Mouse (Mus musculus) hindbrain, embryonic 10.5 days (tissue): ENCODE results near the gene Kitl. TPM values are rescaled to one million over a fixed set of nuclear protein-coding genes. Genes with fewer than 3 reads are reported as not detected.

ENCODE experiments used
- DNase-seq: peaks from one replicate; pipeline ENCODE4 v3.0.0-alpha.2; 2017; ENCODE audit warnings: low spot score
- H3K27ac ChIP-seq: fragments of 300-500 bp; sonication (generic); 2 replicates; pipeline ENCODE4 v1.5.1; 2016; ENCODE audit warnings: mild to moderate bottlenecking, moderate library complexity
- H3K27me3 ChIP-seq: fragments of 300-500 bp; sonication (generic); 2 replicates; pipeline ENCODE4 v1.6.1; 2016; ENCODE audit warnings: mild to moderate bottlenecking; ENCODE audit not compliant: poor library complexity, insufficient read depth, severe bottlenecking
- H3K36me3 ChIP-seq: fragments of 300-500 bp; sonication (generic); 2 replicates; pipeline ENCODE4 v1.6.1; 2016; ENCODE audit warnings: mild to moderate bottlenecking, moderate library complexity
- H3K4me1 ChIP-seq: fragments of 300-500 bp; sonication (generic); replicated peaks from 2 replicates; pipeline ENCODE4 v1.6.1; 2016; ENCODE audit warnings: mild to moderate bottlenecking
- H3K4me3 ChIP-seq: fragments of 300-500 bp; sonication (generic); 2 replicates; pipeline ENCODE4 v1.5.1; 2016; ENCODE audit warnings: mild to moderate bottlenecking, moderate library complexity
- H3K9me3 ChIP-seq: fragments of 300-500 bp; sonication (generic); 2 replicates; pipeline ENCODE4 v1.6.1; 2016; ENCODE audit warnings: mild to moderate bottlenecking, moderate library complexity
- WGBS: fragments of 180-500 bp; shearing (Covaris S2); methylation state at CpG from one replicate; pipeline ENCODE4 v1.1.7; 2016; 5-methylcytosine and 5-hydroxymethylcytosine counted together
- polyA plus RNA-seq: library from polyadenylated mRNA; unstranded; fragments of >200 nt; fragmentation: Nextera tagmentation; extraction: Ambion mirVana; gene quantifications from 2 replicates; pipeline ENCODE4 v1.2.1, GENCODE M21; 2016

Gene Kitl
- polyA plus RNA-seq = 12.1 and 15.1 TPM in 2 replicates

GRCm38 (mm10) chr10:100015370-100016325, at the start of gene Kitl:
TSS of gene Kitl (plus strand) at chr10:100015630.
- Histone ChIP-seq H3K4me1 (peaks cover 39% of the 10 kb centered on the region), H3K36me3 (no peaks in the 10 kb centered on the region), H3K4me3 (peak within 1 kb of the TSS; percentile 67), H3K9me3 (no peaks in the 10 kb centered on the region), H3K27me3 (peaks cover 60% of the 10 kb centered on the region), H3K27ac (peak within 1 kb of the TSS; percentile 76)
- peak; percentile 87 for DNase-seq
- WGBS = under 1% methylated on average over 70 of the region's 70 CpGs

GRCm38 (mm10) chr10:99972866-99973265, 42.6 kb upstream of the Kitl start:
- Histone ChIP-seq H3K4me1 (no peaks in the 10 kb centered on the region), H3K4me3 (no peak overlapping the region), H3K36me3 (no peaks in the 10 kb centered on the region), H3K9me3 (no peaks in the 10 kb centered on the region), H3K27me3 (no peaks in the 10 kb centered on the region), H3K27ac (no peak overlapping the region)
- no peak for DNase-seq
- 76% methylated on average over 8 of the region's 8 CpGs for WGBS

- WGBS = 82% methylated on average over 3 of the region's 3 CpGs
- no peak overlapping the region for H3K4me3 ChIP-seq
Measured at GRCm38 (mm10) chr10:99980096-99980495, 35.3 kb upstream of the Kitl start.

DNA sequence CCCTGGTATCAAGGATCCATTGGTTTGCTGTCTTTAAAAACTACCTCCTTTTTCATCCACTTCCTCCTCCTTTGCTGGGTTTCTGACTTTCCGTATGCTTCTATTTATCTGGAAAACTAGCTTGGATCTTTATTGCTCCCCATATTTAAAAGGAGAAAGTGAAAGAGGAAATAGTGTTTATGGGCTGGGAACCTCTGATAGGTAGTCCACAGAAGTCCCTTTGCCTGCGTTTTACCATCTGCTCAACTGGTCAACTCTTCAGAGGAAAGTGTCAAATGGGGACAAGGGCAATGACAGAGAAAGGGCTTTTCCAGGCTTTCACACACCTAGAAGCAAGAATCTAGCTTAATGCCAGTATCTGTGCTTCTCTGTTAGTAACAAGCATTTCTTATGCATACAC, 34.5 kb upstream of the Kitl start:
- no peak overlapping the region for H3K4me3 ChIP-seq
- no peaks in the 10 kb centered on the region for H3K27me3 ChIP-seq
- no peaks in the 10 kb centered on the region for H3K4me1 ChIP-seq
- WGBS = 94% methylated on average over 2 of the region's 2 CpGs
- no peak overlapping the region for H3K27ac ChIP-seq
- no peaks in the 10 kb centered on the region for H3K9me3 ChIP-seq
- no peaks in the 10 kb centered on the region for H3K36me3 ChIP-seq
- no peak for DNase-seq

More at GRCm38 (mm10) chr10:99980096-99980495, 35.3 kb upstream of the Kitl start:
- no peak for DNase-seq
- no peak overlapping the region for H3K27ac ChIP-seq
- no peaks in the 10 kb centered on the region for H3K9me3 ChIP-seq
- H3K4me1 ChIP-seq = no peaks in the 10 kb centered on the region
- no peaks in the 10 kb centered on the region for H3K27me3 ChIP-seq
- no peaks in the 10 kb centered on the region for H3K36me3 ChIP-seq

GRCm38 (mm10) chr10:99981887-99982286, 33.5 kb upstream of the Kitl start:
- no peak for DNase-seq
- WGBS = 89% methylated on average over 5 of the region's 5 CpGs
- Histone ChIP-seq H3K4me3 (no peak overlapping the region), H3K27ac (no peak overlapping the region), H3K27me3 (no peaks in the 10 kb centered on the region), H3K36me3 (no peaks in the 10 kb centered on the region), H3K4me1 (no peaks in the 10 kb centered on the region), H3K9me3 (no peaks in the 10 kb centered on the region)

DNA sequence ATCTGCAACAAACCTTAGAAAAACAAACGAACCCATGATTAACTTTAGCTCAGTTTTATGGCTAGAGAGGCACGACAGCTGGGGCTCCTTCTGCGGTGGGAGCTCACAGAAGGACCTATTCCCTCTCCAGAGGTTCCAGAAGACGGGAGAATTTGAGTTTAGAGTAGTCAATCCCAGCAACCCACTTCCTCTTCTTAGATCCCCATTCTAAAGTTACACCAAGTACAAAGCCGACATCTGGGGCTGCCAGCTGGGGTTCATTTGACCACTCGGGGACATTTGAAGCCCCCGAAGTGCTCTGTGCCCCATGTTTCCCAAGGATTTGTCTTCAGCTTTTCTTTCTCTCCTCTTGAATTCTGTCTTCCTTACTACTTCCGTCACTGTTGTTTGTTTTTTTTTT, 28.7 kb upstream of the Kitl start:
- 66% methylated on average over 8 of the region's 8 CpGs for WGBS
- H3K9me3 ChIP-seq = no peaks in the 10 kb centered on the region
- no peaks in the 10 kb centered on the region for H3K36me3 ChIP-seq
- H3K4me1 ChIP-seq = no peaks in the 10 kb centered on the region
- DNase-seq = no peak
- H3K27ac ChIP-seq = no peak overlapping the region
- H3K4me3 ChIP-seq = no peak overlapping the region
- H3K27me3 ChIP-seq = no peaks in the 10 kb centered on the region

DNA sequence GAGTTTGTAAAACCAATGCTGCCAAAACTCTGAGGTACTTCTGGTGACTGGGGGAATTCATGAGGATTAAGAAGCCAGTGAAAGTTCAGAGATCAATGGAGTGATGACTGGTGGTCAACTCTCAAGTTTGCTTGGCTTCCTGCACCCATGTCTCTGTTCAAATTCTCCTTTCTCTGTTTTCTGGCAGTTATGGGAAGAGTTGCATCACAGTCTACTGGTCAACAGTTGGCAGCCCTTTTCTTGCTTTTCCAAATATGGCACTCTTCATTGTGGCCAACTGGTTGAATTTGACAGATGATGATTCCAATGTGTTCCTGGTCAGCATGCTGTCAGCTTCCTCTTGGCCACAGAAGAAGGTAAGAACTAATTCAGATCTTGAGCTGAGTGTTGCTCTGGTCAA, 25.7 kb upstream of the Kitl start:
- Histone ChIP-seq H3K27me3 (no peaks in the 10 kb centered on the region), H3K36me3 (no peaks in the 10 kb centered on the region), H3K27ac (no peak overlapping the region), H3K9me3 (no peaks in the 10 kb centered on the region), H3K4me1 (no peaks in the 10 kb centered on the region), H3K4me3 (no peak overlapping the region)
- DNase-seq = no peak

- Histone ChIP-seq H3K9me3 (no peaks in the 10 kb centered on the region), H3K27me3 (no peaks in the 10 kb centered on the region), H3K36me3 (no peaks in the 10 kb centered on the region), H3K4me1 (no peaks in the 10 kb centered on the region), H3K4me3 (no peak overlapping the region), H3K27ac (no peak overlapping the region)
- DNase-seq = no peak
- 86% methylated on average over 9 of the region's 9 CpGs for WGBS
Measured at GRCm38 (mm10) chr10:99992121-99992520, 23.3 kb upstream of the Kitl start.

GRCm38 (mm10) chr10:100001452-100001851, 14.0 kb upstream of the Kitl start:
- no peak overlapping the region for H3K4me3 ChIP-seq
- H3K27me3 ChIP-seq = no peaks in the 10 kb centered on the region
- no peaks in the 10 kb centered on the region for H3K4me1 ChIP-seq
- no peaks in the 10 kb centered on the region for H3K9me3 ChIP-seq
- H3K36me3 ChIP-seq = no peaks in the 10 kb centered on the region
- WGBS = 85% methylated on average over 4 of the region's 4 CpGs
- no peak overlapping the region for H3K27ac ChIP-seq
- DNase-seq = no peak

DNA sequence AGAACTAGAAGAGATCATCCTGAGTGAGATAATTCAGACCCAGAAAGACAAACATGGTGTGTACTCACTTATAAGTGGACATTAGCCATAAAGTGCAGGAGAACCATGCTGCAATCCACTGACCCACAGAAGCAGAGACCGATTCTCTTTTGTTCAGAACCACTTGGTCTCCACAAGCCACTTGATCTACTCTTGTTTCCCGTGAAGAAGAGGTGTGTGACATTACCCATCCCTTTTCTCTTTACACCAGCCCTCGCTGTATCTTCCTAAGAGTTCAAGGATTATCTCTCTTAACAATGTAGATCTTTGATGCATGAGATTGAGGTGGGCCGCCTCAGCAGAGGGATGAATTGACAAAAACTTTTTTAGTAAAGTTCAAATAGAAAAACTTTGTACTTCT, 11.6 kb upstream of the Kitl start:
- Histone ChIP-seq H3K27me3 (no peaks in the 10 kb centered on the region), H3K36me3 (no peaks in the 10 kb centered on the region), H3K4me1 (no peaks in the 10 kb centered on the region), H3K4me3 (no peak overlapping the region), H3K27ac (no peak overlapping the region), H3K9me3 (no peaks in the 10 kb centered on the region)
- 87% methylated on average over 4 of the region's 4 CpGs for WGBS
- DNase-seq = no peak

DNA sequence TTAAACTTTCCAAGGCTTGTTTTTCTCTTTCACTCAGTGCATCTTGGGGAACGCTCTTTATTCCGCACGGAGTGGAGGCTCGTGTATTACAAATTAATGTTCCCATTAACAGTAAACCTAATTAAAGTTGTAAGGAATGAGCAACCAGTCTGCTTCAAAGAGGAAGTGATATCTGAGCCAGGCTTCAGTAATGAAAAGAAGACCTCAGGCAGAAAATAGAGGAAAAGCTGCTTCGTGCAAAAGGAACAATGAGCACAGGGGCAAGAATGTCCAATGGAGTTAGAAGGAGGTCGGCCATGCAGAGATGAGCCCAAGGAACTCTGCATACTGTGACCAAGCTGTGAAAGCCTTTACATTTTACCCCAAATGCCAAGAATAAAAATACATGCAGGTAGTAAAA, 5.7 kb upstream of the Kitl start:
- H3K4me1 ChIP-seq = 0 out of 2 replicates have a peak, but pooled peaks cover 3% of the 10 kb centered on the region
- H3K4me3 ChIP-seq = no peak overlapping the region
- 68% methylated on average over 6 of the region's 6 CpGs for WGBS
- DNase-seq = no peak
- H3K36me3 ChIP-seq = no peaks in the 10 kb centered on the region
- peaks cover 16% of the 10 kb centered on the region for H3K27me3 ChIP-seq
- H3K27ac ChIP-seq = no peak overlapping the region
- H3K9me3 ChIP-seq = no peaks in the 10 kb centered on the region

GRCm38 (mm10) chr10:100010291-100010690, 5.1 kb upstream of the Kitl start:
- H3K4me3 ChIP-seq = no peak overlapping the region
- peaks cover 3% of the 10 kb centered on the region; the same call in 1 of the 2 replicates for H3K4me1 ChIP-seq
- H3K27me3 ChIP-seq = peaks cover 20% of the 10 kb centered on the region
- 83% methylated on average over 9 of the region's 9 CpGs for WGBS
- H3K27ac ChIP-seq = no peak overlapping the region
- DNase-seq = no peak
- H3K36me3 ChIP-seq = no peaks in the 10 kb centered on the region
- no peaks in the 10 kb centered on the region for H3K9me3 ChIP-seq

GRCm38 (mm10) chr10:100014096-100014495, 1.3 kb upstream of the Kitl start:
- Histone ChIP-seq H3K36me3 (no peaks in the 10 kb centered on the region), H3K4me3 (no peak overlapping the region), H3K27me3 (peaks cover 47% of the 10 kb centered on the region), H3K27ac (no peak overlapping the region), H3K9me3 (no peaks in the 10 kb centered on the region), H3K4me1 (peaks cover 30% of the 10 kb centered on the region)
- no peak for DNase-seq
- WGBS = 32% methylated on average over 2 of the region's 2 CpGs
